Mouse (Mus musculus) adrenal gland, adult (tissue): ENCODE measurements at regions not wholly inside any gene's neighbourhood (a gene's known extent, or its start where the extent isn't known, plus 50 kb on each side); places are given as distances from the start of the nearest gene placed in this dataset.

Experiments
- DNase-seq, 2 experiments: peaks; one replicate each; pipeline ENCODE4 v3.0.0; 2022 to 2023; ENCODE audit warnings: low spot score in 1 of 2; ENCODE audit not compliant: inconsistent age in 2 of 2

DNA sequence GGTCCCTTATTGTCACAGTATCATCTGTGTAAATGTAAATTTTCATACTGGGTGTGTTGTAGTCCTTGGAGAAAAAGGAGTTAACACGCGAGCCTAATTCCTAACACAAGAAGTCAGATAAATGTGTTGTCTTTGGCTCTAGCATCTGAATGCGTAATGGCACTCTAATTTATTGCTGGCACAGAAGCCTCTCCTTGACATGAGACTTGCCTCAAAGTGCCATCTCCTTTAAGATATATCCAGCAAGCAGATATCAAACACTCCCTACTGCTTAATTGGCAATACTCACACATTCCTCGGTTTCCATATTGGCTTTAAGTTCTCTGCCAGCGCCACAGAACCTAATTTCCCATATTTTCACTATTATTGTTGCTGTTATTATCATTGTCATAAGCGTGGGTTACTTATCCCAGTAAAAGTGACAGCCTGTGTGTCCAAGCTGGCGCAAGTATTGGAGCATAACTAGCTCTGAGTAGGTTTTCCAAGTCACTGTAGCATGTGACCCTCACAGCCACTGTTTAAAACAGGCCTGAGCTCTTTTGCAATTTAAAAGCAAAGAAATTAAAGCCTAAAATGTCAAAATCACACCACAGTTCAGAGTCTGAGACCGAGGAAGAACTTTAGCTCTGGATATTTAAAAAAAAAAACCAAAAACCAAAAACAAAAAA is 156.9 kb upstream of the Gorab start:
- peak in 1 of 2 experiments; percentile 70 for DNase-seq

DNA sequence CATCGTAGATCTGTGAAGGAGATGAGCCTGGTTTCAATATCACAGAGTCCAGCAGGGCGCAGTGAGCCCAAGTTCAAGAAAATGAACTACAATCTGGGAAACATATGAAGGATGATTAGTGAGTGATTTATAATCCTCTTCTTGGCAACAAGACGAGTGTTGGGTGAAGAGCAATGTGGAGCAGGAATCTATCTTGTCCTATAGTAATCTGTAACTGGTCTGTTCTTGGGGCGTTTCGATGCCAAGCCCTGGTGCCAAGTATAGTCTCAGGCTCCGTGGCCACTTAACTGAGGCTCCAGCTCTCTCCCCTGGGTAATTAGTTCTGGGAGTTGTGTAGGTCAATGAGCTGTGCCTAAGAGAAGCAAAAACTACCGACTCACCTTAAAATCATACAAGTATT is 154.4 kb upstream of the Gorab start:
- no peak for DNase-seq

DNA sequence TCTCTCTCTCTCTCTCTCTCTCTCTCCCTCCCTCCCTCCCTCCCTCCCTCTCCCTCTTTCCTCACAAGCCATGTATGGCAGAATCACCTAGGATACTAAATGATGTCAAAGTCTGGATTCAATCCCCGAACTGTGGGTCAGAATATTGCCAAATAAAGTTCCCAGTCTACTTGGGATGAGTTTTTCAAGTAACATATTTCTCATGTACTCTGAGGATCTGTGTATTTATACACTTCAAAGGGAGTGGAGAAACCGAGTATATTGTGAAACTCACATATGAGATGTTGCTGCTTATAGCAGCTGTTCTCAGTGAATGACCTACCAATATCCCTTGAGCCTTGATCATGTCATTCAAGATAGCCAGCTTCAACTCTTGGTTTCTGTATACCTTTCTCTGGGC is 151.7 kb upstream of the Gorab start:
- no peak for DNase-seq

DNA sequence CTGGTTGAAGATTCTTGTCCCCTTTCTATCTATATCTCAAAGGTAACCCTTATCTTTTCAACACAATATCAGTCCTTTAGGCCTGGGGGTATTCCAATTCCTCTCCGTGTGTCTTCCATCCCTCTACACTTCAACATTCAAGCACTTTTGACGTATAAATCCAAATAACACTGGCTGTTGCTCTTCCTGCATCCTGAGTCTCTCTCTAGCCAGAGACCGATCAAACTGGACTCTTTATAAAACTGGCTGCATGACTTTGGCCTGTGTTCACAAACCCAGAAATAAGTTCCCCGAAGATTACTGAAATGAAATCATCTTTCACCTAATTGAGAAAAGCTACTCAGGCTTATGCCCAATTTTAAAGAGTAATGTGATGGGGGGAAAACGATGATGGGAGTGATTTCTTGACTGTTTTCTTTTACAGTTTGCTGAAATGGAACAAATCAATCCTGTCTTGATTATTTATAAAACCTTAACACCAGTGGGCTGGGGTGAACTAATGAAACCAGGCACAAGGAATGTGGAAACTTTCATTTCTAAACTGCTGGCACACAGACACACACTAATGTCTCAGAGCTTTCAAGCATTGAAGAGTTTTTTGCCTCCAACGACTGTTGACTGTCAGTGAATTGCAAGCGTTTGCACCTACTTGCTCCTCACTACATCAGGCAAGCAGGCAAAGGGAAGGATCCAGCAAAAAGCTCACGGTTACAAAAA is 135.5 kb upstream of the Gorab start:
- no peak for DNase-seq

DNA sequence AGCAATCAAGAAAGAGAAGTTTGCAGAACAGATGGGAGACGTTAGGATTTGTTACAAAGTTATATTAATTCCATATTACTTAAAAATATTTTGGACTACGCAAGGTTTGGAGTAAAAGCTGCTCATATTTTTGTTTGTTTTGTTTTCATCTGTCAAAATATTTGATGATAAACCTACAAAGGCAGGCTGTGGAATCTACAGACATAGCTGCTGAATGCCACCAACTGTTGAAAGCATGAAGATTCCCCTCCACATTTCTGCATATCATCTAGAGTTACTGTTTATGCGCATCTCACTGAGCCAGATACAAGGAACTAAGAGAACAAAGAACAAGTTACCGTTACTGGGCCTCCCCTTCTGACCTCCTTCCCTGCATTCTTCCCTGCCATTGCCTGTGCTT is 127.1 kb upstream of the Gorab start:
- DNase-seq = no peak

DNA sequence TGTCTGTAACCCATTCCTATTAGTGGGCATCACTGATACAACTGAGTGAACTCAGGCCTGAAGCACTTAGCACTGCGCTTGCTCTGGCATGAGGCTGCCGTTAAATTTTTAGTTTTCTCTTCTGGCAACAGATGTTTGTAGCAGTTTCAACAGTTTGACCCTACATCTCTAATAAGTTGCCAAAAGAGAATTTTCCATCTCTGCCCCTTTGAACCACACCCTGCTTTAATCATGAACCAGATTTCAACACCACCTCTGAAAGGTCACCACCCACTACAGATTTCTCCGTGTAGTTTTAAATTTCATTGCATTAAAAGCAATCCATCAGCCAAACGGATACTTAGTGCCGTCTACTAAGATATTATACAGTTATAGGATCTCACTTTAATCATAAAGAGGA is 114.5 kb upstream of the Gorab start:
- DNase-seq = no peak

DNA sequence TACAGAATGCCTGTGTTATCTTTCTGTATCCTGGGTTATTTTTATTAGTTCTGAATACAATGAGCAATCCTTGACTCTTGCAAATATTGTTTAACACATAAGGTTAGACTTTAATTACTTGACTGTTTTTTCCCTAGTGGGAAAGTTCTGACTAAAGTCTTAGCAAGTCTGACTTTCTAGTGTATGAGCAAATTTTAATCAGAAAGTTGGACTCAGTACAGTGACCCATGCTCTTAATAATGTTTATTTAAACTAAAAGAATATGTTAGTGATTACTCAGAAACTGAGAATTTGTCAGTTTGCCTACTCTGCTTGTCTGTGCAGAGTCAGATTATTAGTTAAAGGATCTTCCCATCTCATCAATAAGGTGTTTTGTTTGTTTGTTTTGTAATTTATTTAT is 109.4 kb upstream of the Gorab start:
- no peak for DNase-seq

DNA sequence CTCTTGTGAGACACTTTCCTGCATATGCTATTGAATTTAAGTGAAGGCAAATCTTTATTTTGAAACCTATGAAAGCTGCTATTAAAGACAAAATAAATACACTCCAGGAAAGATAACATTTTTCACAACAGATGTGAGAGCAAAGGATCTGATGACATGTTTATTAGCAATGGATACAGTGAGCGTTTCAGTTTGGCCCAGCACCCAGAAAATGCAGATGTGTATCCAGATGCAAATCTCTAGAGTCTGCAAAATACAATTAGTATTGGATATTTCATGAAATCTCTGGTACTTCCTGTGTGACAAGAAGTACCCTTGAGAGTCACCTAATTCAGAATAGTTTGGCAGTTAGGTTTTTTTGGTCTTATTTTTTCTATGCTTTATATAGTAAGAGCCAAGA is 108.5 kb upstream of the Gorab start:
- DNase-seq = no peak

DNA sequence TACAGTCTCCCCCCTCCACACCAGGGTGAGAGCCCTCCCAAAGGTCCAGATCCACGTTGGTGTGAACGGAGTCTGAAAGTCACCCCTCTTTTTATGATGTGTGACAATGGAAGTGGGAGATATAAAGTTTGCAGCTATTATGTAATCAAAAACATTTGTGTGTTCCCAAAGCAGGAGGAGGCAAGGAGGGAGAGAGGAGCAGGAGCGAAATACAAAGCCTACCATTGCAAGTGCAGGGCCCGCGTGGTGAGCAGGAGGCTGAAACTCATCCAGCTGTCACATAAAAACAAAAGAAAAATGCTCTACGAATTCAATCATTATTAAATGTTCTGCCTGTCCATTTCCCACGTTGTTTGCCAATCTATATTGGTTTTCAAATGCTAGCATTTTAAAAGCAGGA is 101.6 kb upstream of the Gorab start:
- DNase-seq = no peak

DNA sequence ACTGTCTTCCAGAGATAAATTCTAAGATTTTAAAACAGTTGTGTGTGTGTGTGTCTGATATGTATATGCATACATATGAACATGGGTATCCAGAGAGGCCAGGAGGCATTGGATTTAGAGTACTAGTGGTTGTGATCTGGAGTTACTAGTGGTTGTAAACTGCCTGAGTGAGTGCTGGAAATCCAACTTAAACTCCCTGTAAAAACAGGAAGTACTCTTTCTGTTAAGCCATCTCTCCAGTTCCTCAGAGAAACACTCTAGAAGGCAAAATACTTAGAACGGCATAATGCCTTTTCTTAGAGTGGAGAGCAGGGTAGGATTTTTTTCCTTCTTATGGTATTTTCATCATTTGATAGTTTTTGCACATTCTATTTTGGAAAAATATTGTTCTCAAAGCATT is 99.1 kb upstream of the Gorab start:
- no peak for DNase-seq

DNA sequence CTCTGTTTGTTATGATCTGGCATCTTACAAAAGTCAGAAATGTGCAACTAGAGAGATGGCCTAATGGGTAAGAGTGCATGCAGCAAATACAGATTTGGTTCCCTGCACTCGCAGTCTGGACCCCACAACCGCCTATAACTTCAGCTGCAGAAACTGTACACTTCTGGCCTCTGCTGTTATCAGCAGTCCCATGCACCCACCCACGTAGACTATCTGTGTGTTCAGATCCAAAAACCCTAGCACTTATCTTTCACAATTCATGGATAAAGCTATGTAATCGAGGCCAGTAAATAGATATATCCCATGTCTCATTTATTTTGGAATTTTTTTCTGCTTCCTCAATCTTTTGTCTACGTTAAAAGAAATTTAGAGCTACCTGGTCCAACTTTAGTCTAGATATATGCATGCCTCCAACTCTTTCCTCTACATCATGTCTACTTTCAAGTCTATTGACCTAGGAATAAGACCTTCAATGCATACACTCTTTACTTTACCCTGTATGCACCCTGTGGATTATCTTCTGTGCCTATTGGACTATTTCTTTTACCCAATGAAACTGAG is 95.0 kb upstream of the Gorab start:
- no peak for DNase-seq

DNA sequence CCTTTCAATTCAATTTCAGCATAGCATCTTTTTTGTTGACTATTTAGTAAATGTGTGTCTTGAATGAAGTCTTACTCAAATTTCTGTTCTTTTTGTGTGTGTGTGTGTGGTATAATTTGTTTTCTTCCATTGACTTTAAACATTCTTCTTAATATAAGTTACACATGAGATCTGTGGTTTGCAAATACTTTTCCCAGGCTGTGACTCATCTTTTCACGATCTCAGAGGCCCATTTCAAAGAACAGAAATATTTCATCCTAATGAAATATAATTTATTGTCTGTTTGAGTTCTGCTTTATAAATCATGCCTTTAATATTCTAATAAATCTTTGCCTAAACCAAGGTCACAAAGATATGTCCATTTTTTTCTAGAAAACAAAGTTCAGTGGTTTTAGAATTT is 92.9 kb upstream of the Gorab start:
- peak in 1 of 2 experiments; percentile 36 for DNase-seq

DNA sequence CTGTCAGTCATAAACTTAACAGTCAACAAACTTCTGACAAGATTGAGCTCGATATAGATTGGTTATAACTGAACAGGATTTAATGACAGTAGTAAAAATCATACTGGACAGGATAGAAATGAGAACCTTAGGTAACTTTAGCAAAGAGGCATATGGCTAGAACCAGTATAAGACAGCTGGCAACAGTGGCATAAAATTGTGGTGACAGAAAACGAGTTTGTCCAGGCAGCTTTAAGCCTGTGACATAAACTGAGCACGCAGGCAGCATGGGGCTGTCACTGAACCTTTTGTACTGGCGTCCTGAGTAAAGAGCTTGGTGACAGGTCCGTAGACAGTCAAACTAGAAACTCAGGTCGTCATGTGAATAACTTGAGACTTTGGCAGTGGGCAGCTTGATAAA is 85.1 kb upstream of the Gorab start:
- no peak for DNase-seq

DNA sequence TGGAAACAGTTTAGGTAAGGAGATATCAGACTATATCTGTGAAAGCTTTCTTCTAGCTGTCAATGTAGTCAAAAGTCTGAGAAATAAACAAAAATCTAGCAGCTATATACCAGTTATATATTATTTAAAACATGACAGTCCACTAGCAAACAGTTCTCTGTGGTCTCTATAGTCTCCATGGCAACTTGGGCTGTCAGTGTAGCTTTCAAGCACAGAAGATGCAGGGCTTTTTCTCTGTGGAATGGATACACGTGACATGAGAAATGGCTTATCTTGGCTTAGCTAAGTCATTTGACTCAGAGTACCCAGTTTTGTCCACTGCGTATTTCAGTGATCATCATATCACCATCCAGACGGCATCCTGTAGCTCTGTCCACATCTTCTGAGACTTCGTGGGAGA is 84.6 kb upstream of the Gorab start:
- no peak for DNase-seq

DNA sequence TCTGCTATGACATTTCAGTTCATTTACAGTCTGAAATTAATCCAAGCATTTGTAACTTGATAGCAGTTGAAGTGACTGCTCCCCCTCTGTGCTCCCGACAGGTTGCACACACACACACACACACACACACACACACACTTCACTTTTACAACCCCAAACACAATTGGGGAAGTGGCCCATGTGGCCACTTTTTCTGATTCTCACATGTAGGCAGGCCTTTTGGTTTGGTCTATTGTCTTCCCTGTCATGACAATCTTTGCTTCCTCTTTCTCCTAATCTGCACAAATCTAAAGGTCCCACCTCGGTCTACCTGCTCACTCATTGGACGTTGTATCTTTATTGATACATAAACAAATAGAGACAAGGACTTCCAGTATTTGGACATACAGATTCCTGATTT is 79.6 kb upstream of the Gorab start:
- no peak for DNase-seq

DNA sequence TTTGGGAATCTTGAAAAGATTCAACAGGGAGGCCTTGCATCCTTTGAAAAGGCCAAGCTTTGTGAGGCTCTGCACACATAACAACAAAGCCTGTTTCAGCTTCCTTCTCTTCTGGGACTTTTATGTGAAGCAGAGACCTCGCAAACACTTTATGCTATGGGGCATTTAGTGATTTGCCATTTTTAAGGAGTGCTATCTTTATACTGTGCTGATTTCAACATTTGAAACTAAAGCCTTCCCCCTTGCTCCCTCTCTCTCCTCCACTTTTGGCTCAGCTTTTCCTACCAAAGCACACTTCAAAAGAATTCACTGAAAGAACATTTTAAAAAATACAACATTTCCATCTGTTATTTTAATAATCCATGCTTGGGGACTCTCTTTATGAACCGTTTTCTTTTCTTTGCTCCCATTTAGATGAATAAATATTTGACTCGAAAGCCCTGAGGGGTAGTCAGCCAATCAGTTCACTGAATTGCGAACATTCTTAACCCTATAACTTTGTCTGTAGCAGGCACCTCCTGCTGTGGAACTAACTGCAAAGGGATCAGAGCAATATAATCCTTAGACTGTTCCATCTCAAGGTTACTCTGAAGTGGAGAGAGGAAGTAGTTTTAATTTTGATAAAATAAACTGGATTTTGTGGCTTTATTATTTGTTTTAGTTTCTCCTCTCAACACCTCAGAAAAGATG is 74.2 kb upstream of the Gorab start:
- no peak for DNase-seq

DNA sequence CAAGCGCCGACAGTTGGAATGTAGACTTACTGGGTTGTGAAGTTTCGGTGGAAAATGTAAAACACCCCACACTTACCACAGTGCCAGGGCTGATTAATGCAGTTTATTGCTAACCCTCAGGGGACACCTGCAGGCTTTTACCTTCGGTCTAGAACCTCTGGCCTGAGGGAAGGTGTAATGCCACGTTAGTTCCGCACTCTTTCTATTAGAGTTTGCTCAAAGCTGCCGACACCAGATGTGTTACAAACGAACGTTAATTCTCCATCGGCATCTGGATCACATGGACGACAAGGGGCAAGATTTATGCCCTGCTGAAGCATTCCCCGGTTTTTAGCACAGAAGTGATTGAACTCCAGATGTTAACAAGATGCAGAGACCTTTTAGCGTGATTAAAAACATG is 57.7 kb upstream of the Gorab start:
- DNase-seq = no peak

DNA sequence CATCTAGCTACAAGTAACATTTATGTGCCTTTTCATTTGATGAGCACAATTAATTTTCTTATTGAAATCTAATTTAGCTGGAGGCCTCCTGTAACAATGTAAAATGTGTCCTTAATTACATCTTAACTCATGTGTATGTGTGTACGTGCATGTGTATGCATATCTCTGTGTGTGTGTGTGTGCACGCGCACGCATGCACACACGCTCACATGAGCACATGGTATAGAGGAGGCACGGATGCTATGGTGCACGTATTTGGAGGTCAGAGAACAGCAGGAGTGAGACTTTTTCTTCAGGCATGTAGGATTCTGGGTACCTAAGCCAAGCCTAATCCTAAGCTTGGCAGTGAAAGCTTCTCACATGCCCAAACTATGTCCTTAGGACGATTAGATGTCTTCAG is 52.9 kb upstream of the Gorab start:
- DNase-seq = no peak
